Mouse (Mus musculus): ENCODE measurements around the gene Orm3. TPM values are rescaled to one million over a fixed set of nuclear protein-coding genes. Genes with fewer than 3 reads are reported as not detected.

Gene Orm3
- polyA plus RNA-seq, 1 experiment from 2014 or later: not detected

DNA sequence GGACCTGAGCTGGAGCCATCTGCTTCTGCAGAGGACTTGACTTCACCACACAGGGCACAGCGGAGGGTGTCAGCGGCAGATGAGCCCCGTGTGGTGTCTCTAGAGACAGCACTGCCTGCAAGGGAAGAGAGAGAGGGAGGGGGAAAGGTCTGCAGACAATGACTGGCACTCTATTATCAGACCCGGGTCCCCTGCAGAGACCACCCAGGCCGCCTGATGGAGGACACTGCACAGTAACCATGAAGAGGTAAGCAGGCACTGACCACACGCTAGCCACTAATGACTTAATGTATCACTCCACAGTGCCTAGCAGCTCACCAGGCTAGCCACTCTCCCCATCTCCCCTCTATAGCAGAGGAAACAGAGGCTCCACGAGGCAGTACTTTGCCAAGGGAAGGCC lies 14.9 kb downstream of the Orm3 start:
- Histone ChIP-seq H3K4me2 (no peak overlapping the region), H3K4me3 (replicated peaks) (no peak overlapping the region), H3K4me1 (replicated peaks) (peaks cover 46% of the 10 kb centered on the region), H3K36me3 (replicated peaks) (peaks cover 48% of the 10 kb centered on the region), H3K27ac (replicated peaks) (0 out of 2 replicates have a peak overlapping the region, but pooled peaks have one; percentile 24), H3K9ac (no peak overlapping the region), H3K27me3 (no peaks in the 10 kb centered on the region), H3K9me3 (replicated peaks) (no peaks in the 10 kb centered on the region)
- 69% methylated on average over 7 of the region's 7 CpGs for WGBS (ENCODE audit: insufficient replicate concordance)
- no peak for ATAC-seq (ENCODE audit: insufficient read depth)

DNA sequence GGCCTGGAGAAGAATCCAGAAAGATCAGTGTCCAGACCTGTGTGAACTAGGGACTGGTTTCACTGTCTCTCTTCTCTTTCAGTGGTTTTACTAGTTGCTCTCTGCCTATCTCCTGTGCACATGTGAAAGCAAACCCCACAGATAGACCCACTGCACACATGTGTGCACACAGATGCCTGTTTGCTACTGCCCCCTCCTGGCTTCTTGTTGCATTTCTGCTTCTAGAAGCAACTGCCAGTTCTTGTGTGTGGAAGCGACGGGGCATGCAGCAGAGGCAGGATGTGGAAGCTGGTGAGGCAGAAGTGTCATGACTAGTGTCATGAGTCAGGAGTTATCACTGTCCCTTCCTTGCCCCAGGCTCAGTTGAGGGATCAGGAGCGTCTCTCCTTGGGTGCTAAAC lies 15.9 kb downstream of the Orm3 start:
- no peaks in the 10 kb centered on the region for H3K9me3 ChIP-seq (replicated peaks)
- 31% methylated on average over 3 of the region's 3 CpGs for WGBS (ENCODE audit: insufficient replicate concordance)
- H3K27ac ChIP-seq (replicated peaks): peak overlapping the region; percentile 96
- H3K36me3 ChIP-seq (replicated peaks): peaks cover 56% of the 10 kb centered on the region
- no peak overlapping the region for H3K4me2 ChIP-seq
- peaks cover 56% of the 10 kb centered on the region for H3K4me1 ChIP-seq (replicated peaks)
- peak overlapping the region; percentile 15; the same call in 1 of the 2 replicates for H3K9ac ChIP-seq
- ATAC-seq (ENCODE audit: insufficient read depth): no peak
- H3K27me3 ChIP-seq: no peaks in the 10 kb centered on the region
- H3K4me3 ChIP-seq (replicated peaks): no peak overlapping the region

DNA sequence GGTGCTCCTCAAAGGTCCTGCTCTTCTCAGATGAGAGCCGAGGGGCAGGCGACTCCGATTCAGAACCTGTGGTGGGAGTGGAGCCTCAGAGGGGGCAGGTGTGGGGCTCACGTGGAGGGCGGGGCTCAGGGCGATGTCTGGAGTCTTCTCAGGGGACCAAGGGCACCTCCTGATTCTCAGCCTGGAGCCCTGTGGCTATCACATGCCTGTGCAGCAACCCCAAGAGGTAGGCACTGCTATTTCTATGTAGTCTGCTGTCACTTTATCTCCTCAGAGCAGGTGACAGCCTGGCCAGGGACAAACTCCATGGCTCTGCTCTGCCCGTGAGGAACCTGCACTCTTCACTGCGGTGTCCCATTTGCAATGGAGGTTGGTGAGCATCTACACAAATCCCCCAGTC lies 17.4 kb downstream of the Orm3 start:
- H3K4me1 ChIP-seq (replicated peaks): peaks cover 64% of the 10 kb centered on the region
- H3K27me3 ChIP-seq: no peaks in the 10 kb centered on the region
- peak overlapping the region; percentile 96 for H3K27ac ChIP-seq (replicated peaks)
- H3K36me3 ChIP-seq (replicated peaks): peaks cover 63% of the 10 kb centered on the region
- H3K4me3 ChIP-seq (replicated peaks): peak overlapping the region; percentile 19
- no peaks in the 10 kb centered on the region for H3K9me3 ChIP-seq (replicated peaks)
- H3K9ac ChIP-seq: peak overlapping the region; percentile 20; the same call in 1 of the 2 replicates
- peak; percentile 69 for ATAC-seq (ENCODE audit: insufficient read depth)
- H3K4me2 ChIP-seq: peak overlapping the region; percentile 63
- 45% methylated on average over 8 of the region's 8 CpGs for WGBS (ENCODE audit: insufficient replicate concordance)

DNA sequence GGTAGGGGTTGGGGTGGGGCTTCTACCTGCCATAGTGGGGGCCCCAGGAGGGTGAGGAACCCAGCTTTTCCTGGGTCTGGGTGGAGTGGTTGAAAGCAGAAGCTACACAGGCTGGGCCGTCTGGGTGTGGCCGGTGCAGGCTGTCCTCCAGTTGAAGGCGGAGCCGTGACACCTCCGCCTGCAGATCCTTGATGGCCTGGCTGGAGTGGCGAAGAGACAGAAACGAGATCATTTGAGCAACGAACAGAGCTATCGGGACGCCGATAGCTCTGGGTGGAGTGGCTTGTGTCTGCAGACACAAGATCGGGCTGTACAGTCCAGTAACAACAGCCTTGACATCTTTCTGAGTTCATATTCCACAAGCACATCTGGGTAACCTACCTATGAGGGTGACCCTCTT lies 18.4 kb downstream of the Orm3 start:
- 18% methylated on average over 12 of the region's 12 CpGs for WGBS (ENCODE audit: insufficient replicate concordance)
- peak overlapping the region; percentile 43 for H3K9ac ChIP-seq
- H3K9me3 ChIP-seq (replicated peaks): no peaks in the 10 kb centered on the region
- H3K4me1 ChIP-seq (replicated peaks): peaks cover 64% of the 10 kb centered on the region
- peak; percentile 91 for ATAC-seq (ENCODE audit: insufficient read depth)
- H3K27ac ChIP-seq (replicated peaks): peak overlapping the region; percentile 96
- peaks cover 67% of the 10 kb centered on the region for H3K36me3 ChIP-seq (replicated peaks)
- no peaks in the 10 kb centered on the region for H3K27me3 ChIP-seq
- peak overlapping the region; percentile 19; the same call in 1 of the 2 replicates for H3K4me3 ChIP-seq (replicated peaks)
- peak overlapping the region; percentile 63 for H3K4me2 ChIP-seq

DNA sequence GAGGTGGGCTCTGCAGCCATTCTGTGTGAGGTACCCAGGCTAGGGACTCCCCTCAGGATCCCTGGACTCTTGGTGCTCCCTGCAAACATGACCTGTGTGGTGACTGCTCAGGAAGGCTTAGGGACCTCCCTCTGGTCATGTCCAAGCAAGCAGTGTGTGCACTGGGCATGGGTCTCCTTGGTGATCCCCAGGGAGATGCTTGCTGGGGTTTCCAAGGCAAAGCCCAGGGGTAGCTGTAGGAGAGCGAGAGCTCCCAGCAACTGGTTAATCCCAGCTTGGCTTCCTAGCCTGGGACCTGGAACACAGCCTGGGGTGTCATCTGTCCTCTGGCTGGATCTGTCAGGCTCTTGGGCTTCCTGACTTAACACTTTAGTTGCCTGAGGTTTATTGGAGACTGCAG lies 19.4 kb downstream of the Orm3 start:
- Histone ChIP-seq H3K27me3 (no peaks in the 10 kb centered on the region), H3K4me2 (peak overlapping the region; percentile 63; the same call in 1 of the 2 replicates), H3K36me3 (replicated peaks) (peaks cover 68% of the 10 kb centered on the region), H3K4me1 (replicated peaks) (peaks cover 64% of the 10 kb centered on the region), H3K27ac (replicated peaks) (peak overlapping the region; percentile 96), H3K9me3 (replicated peaks) (no peaks in the 10 kb centered on the region), H3K4me3 (replicated peaks) (no peak overlapping the region), H3K9ac (peak overlapping the region; percentile 43; the same call in 1 of the 2 replicates)
- no peak for ATAC-seq (ENCODE audit: insufficient read depth)
- WGBS (ENCODE audit: insufficient replicate concordance): 70% methylated on average over 1 of the region's 1 CpGs

DNA sequence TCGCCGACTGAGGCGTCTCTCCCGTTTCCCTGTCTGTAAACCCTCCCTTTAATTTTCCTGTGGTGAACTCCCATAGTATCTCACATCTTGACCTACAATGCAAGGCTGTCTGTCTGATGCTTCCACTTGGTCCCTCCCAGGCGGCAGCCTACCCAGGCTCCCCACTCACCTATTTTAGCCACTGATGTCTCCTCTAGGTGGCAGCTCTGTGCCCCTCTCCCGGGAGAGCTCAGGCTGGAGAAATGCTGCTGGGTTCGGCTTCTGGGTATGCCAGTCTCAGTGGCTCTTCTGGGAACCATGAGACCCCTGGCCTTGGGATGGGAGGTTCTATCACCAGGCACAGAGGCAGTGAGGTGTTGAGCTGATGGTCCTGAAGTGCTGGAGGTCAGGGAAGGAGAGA lies 21.5 kb downstream of the Orm3 start:
- 67% methylated on average over 7 of the region's 7 CpGs for WGBS (ENCODE audit: insufficient replicate concordance)
- Histone ChIP-seq H3K27ac (replicated peaks) (no peak overlapping the region), H3K36me3 (replicated peaks) (peaks cover 69% of the 10 kb centered on the region)

DNA sequence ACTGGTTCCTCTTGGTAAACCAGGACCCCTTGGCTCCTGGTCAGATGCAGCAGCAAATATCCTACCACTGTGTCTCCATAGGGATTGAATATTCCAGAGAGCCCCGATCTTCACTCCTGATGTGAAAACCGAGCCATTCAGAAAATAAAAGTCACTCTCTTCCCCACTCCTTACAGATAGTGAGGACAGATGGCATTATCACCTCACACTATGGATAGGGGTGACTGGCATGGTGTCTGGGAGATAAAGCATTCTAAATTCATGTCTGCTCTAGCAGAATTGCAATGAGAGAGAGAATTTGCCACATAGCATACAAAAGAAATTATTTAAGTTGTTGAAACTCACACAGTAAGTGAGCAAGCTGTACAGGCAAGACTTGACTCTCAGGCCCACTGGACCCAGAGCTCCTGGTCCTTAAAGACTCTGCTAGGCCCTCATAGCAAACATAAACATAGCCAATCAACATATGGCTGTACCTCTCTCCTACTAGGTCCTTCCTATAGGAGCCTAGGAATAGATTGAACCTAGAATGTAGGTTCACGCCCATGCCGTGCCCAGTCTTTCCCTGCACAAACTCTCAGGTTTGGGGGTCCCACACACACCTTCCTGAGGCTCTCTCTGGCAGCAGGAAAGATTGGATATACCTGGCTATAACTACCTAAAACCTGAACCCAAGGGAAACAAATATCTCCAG lies 26.9 kb downstream of the Orm3 start:
- H3K9ac ChIP-seq: peak overlapping the region; percentile 47; the same call in 1 of the 2 replicates
- H3K36me3 ChIP-seq (replicated peaks): peaks cover 50% of the 10 kb centered on the region
- H3K4me1 ChIP-seq (replicated peaks): peaks cover 50% of the 10 kb centered on the region
- no peak overlapping the region for H3K4me3 ChIP-seq (replicated peaks)
- H3K4me2 ChIP-seq: peak overlapping the region; percentile 59
- peak overlapping the region; percentile 84 for H3K27ac ChIP-seq (replicated peaks)
- H3K9me3 ChIP-seq (replicated peaks): no peaks in the 10 kb centered on the region
- H3K27me3 ChIP-seq: no peaks in the 10 kb centered on the region
- peak; percentile 82 for ATAC-seq (ENCODE audit: insufficient read depth)
- WGBS (ENCODE audit: insufficient replicate concordance): 40% methylated on average over 4 of the region's 4 CpGs

More for the DNA sequence above, 21.5 kb downstream of the Orm3 start:
- peaks cover 63% of the 10 kb centered on the region for H3K4me1 ChIP-seq (replicated peaks)
- H3K4me2 ChIP-seq: no peak overlapping the region
- H3K4me3 ChIP-seq (replicated peaks): no peak overlapping the region
- no peak for ATAC-seq (ENCODE audit: insufficient read depth)
- no peaks in the 10 kb centered on the region for H3K9me3 ChIP-seq (replicated peaks)
- H3K9ac ChIP-seq: no peak overlapping the region
- H3K27me3 ChIP-seq: no peaks in the 10 kb centered on the region

DNA sequence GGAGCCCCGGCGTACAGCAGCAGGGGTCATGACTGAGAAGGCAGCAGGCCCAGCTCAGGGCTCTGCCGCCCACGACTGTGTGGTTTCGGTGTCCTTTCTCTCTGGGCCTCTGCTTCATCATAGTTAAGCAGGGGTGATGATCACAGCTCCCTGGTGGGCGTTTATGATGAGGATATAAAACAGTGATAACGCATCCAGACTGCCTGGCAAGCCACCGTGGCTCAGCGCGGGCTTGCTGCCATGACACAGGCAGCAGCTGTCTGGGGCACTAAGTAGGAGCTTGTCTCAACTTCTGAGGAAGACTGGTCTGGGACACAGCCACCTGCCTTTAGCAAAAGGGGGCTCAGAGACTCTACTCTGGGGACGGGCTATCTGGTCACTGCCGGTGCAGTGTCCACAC lies 27.5 kb downstream of the Orm3 start:
- H3K36me3 ChIP-seq (replicated peaks): peaks cover 47% of the 10 kb centered on the region
- no peak overlapping the region for H3K4me3 ChIP-seq (replicated peaks)
- H3K27me3 ChIP-seq: no peaks in the 10 kb centered on the region
- H3K9ac ChIP-seq: 0 out of 2 replicates have a peak overlapping the region, but pooled peaks have one; percentile 32
- 52% methylated on average over 12 of the region's 12 CpGs for WGBS (ENCODE audit: insufficient replicate concordance)
- H3K27ac ChIP-seq (replicated peaks): peak overlapping the region; percentile 84
- H3K9me3 ChIP-seq (replicated peaks): no peaks in the 10 kb centered on the region
- H3K4me2 ChIP-seq: peak overlapping the region; percentile 59
- H3K4me1 ChIP-seq (replicated peaks): peaks cover 48% of the 10 kb centered on the region
- peak; percentile 11; the same call in 1 of the 2 replicates for ATAC-seq (ENCODE audit: insufficient read depth)

DNA sequence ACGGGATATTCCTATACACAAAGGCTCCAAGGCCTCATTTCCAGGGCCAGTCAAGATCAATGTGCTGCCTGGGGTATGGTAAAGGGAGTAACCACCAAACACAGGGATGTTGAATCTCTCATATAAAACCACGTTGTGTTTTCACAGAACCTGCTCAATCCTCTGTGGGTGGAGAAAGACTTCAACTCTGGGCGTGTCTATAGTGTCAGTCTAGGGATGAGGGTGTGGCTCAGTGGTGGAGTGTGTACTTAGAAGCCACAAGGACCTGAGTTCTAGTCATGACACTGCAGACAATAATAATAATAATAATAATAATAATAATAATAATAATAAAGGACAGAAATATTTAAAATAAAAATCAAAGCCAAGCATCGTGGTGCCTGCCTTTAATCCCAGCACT lies 28.3 kb downstream of the Orm3 start:
- peak overlapping the region; percentile 84 for H3K27ac ChIP-seq (replicated peaks)
- H3K36me3 ChIP-seq (replicated peaks): peaks cover 39% of the 10 kb centered on the region
- ATAC-seq (ENCODE audit: insufficient read depth): peak; percentile 54
- H3K9me3 ChIP-seq (replicated peaks): no peaks in the 10 kb centered on the region
- H3K4me1 ChIP-seq (replicated peaks): peaks cover 56% of the 10 kb centered on the region
- 64% methylated on average over 4 of the region's 4 CpGs for WGBS (ENCODE audit: insufficient replicate concordance)
- H3K4me2 ChIP-seq: no peak overlapping the region
- H3K9ac ChIP-seq: no peak overlapping the region
- no peaks in the 10 kb centered on the region for H3K27me3 ChIP-seq
- no peak overlapping the region for H3K4me3 ChIP-seq (replicated peaks)

DNA sequence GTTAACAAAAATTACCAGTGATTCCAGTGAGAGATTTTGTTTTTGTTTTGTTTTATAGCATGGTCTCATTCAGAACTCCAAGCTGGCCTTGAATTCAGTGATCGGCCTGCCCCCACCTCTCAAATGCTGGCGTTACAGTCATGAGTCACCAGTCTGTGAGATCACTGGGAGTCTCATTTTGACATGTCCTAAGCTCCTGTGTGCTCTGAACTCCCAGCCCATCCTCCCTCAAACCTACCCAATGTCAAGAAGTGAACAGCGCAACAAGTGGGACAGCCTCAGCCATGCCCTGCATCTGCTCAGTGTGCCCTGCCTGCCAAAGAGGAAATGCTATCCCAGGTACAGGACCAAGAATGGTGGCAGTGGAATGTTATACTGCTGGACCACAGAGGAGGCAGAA lies 29.3 kb downstream of the Orm3 start:
- Histone ChIP-seq H3K4me3 (replicated peaks) (no peak overlapping the region), H3K9ac (no peak overlapping the region), H3K4me1 (replicated peaks) (peaks cover 66% of the 10 kb centered on the region), H3K9me3 (replicated peaks) (no peaks in the 10 kb centered on the region), H3K4me2 (no peak overlapping the region), H3K27ac (replicated peaks) (peak overlapping the region; percentile 12), H3K36me3 (replicated peaks) (peaks cover 29% of the 10 kb centered on the region), H3K27me3 (no peaks in the 10 kb centered on the region)
- 81% methylated on average over 3 of the region's 3 CpGs for WGBS (ENCODE audit: insufficient replicate concordance)
- no peak for ATAC-seq (ENCODE audit: insufficient read depth)

DNA sequence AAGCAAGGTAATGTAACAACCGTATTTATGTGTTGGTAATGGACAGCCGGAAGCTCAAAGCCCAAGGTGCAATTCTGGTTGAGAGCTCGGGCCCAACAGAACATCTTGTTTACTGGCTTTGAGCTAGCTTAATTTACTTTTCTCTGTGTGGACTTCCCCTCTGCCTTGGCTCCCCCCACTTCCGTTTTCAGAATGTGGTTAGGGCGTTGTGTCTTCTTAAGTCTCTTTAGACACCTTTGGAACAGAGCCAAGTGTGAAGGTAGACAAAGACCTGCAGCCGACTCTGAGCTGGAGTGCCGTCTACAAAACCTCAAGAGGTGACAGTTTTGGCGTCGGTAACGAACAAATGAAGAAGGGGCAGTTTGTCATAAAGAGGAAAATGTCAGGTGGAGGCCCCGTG lies 29.8 kb downstream of the Orm3 start:
- no peak overlapping the region for H3K4me2 ChIP-seq
- no peaks in the 10 kb centered on the region for H3K27me3 ChIP-seq
- H3K4me3 ChIP-seq (replicated peaks): no peak overlapping the region; the same call in 1 of the 2 replicates
- no peaks in the 10 kb centered on the region for H3K9me3 ChIP-seq (replicated peaks)
- H3K27ac ChIP-seq (replicated peaks): peak overlapping the region; percentile 12
- no peak for ATAC-seq (ENCODE audit: insufficient read depth)
- H3K9ac ChIP-seq: no peak overlapping the region
- WGBS (ENCODE audit: insufficient replicate concordance): 34% methylated on average over 11 of the region's 11 CpGs
- H3K4me1 ChIP-seq (replicated peaks): peaks cover 71% of the 10 kb centered on the region
- peaks cover 25% of the 10 kb centered on the region for H3K36me3 ChIP-seq (replicated peaks)
